Mouse (Mus musculus) heart, adult 9 months (tissue): ENCODE data around the gene Tmem102.

Experiments used
- DNase-seq, 2 experiments: peaks; one replicate each; pipeline ENCODE4 v3.0.0; 2022; ENCODE audit warnings: low spot score in 2 of 2

The Tmem102 gene

GRCm38 (mm10) chr11:69818871-69819270 lies 13.4 kb upstream of the Tmem102 start:
- DNase-seq, result no peak

GRCm38 (mm10) chr11:69818365-69818764 lies 12.9 kb upstream of the Tmem102 start, which contains the start of gene Spem2:
Gene Spem2, minus strand, starts transcription at chr11:69818465.
- DNase-seq, result no peak

- no peak for DNase-seq
Measured at GRCm38 (mm10) chr11:69816520-69816919, 11.1 kb upstream of the Tmem102 start.

GRCm38 (mm10) chr11:69815155-69815554 lies 9.7 kb upstream of the Tmem102 start, which contains the start of gene Gm39566:
Gene Gm39566, minus strand, starts transcription at chr11:69815298.
- no peak for DNase-seq

GRCm38 (mm10) chr11:69810280-69810679 lies 4.9 kb upstream of the Tmem102 start:
- DNase-seq, result no peak

- no peak for DNase-seq
Measured at GRCm38 (mm10) chr11:69807641-69808040, 2.2 kb upstream of the Tmem102 start.

GRCm38 (mm10) chr11:69806378-69806777 lies 954 bp upstream of the Tmem102 start:
- no peak for DNase-seq

GRCm38 (mm10) chr11:69804652-69804940 lies 828 bp downstream of the Tmem102 start:
- DNase-seq, result peak; percentile 39 to 45

- DNase-seq, result peak; percentile 74 to 78
Measured at GRCm38 (mm10) chr11:69803786-69804651, 1.4 kb downstream of the Tmem102 start.

- no peak for DNase-seq
Measured at GRCm38 (mm10) chr11:69803328-69803727, 2.1 kb downstream of the Tmem102 start.

GRCm38 (mm10) chr11:69802648-69803105 lies 2.7 kb downstream of the Tmem102 start:
- DNase-seq, result peak; percentile 89

GRCm38 (mm10) chr11:69801379-69801977 lies 3.9 kb downstream of the Tmem102 start, which contains the start of gene Fgf11:
Gene Fgf11, minus strand, starts transcription at chr11:69801857.
- no peak for DNase-seq

GRCm38 (mm10) chr11:69800392-69801197 lies 4.8 kb downstream of the Tmem102 start:
- DNase-seq, result peak in 1 of 2 experiments; percentile 29

GRCm38 (mm10) chr11:69800138-69800391 lies 5.4 kb downstream of the Tmem102 start:
- no peak for DNase-seq

- DNase-seq, result no peak
Measured at GRCm38 (mm10) chr11:69799394-69800137, 5.9 kb downstream of the Tmem102 start.

- DNase-seq, result no peak
Measured at GRCm38 (mm10) chr11:69797924-69798323, 7.5 kb downstream of the Tmem102 start.

GRCm38 (mm10) chr11:69795983-69796435 lies 9.4 kb downstream of the Tmem102 start:
- DNase-seq, result no peak

- DNase-seq, result peak; percentile 97 to 99
Measured at GRCm38 (mm10) chr11:69795168-69795982, 10.0 kb downstream of the Tmem102 start, which contains the start of gene Chrnb1. Gene Chrnb1, minus strand, starts transcription at chr11:69795943.

- DNase-seq, result no peak
Measured at GRCm38 (mm10) chr11:69793429-69793828, 12.0 kb downstream of the Tmem102 start.

GRCm38 (mm10) chr11:69791420-69791819 lies 14.0 kb downstream of the Tmem102 start:
- DNase-seq, result no peak

GRCm38 (mm10) chr11:69789431-69789830 lies 16.0 kb downstream of the Tmem102 start:
- DNase-seq, result no peak
